Mouse (Mus musculus) testis, postnatal 10 days (tissue): ENCODE results near the gene Vmn2r91.
"Not testable (repeated sequence)": the region's sequence is repeated elsewhere in the genome, so short reads cannot be mapped to it uniquely, and the experiment has no call there.

ENCODE experiments used
- DNase-seq: peaks from one replicate; pipeline ENCODE4 v3.0.0; 2021; ENCODE audit warnings: low spot score

Gene Vmn2r91

GRCm38 (mm10) chr17:18084716-18085115 is at the start of gene Vmn2r91:
TSS of gene Vmn2r91 (plus strand) at chr17:18085016.
- not testable (repeated sequence) for DNase-seq

GRCm38 (mm10) chr17:18049124-18049523 is 35.7 kb upstream of the Vmn2r91 start, which contains the start of gene Vmn2r124:
TSS of gene Vmn2r124 (plus strand) at chr17:18049424.
- no peak for DNase-seq

GRCm38 (mm10) chr17:18095626-18096025 is 10.8 kb downstream of the Vmn2r91 start:
- not testable (repeated sequence) for DNase-seq

- DNase-seq: not testable (repeated sequence)
Measured at GRCm38 (mm10) chr17:18102265-18102664, 17.4 kb downstream of the Vmn2r91 start.

- DNase-seq: not testable (repeated sequence)
Measured at GRCm38 (mm10) chr17:18151587-18151986, 66.8 kb downstream of the Vmn2r91 start, which contains the start of gene Vmn2r92. TSS of gene Vmn2r92 (plus strand) at chr17:18151887.

- DNase-seq: not testable (repeated sequence)
Measured at GRCm38 (mm10) chr17:18161194-18161593, 76.4 kb downstream of the Vmn2r91 start.
